In genomic region chr1:51647955-51648354, GRCm38 (mm10) we compare ENCODE assay signal across 14 mouse cellular contexts.
DNase-seq lines count a peak whose midpoint lies in the region; ATAC-seq lines count a peak whose summit lies in the region.
"Had no signal": no experiment of that assay in that cellular context is flagged by ENCODE, and none has a peak within 500 bp of the region (broad histone marks: within the 10 kb centered on the region; RNA-seq: fewer than 3 reads in every experiment).

No protein-coding gene starts in this region.

- peak; percentile 88 for ATAC-seq in granulocyte monocyte progenitor cell, adult 5-6 weeks (replicated peaks; ENCODE audit: poor library complexity, severe bottlenecking)
- ATAC-seq: forebrain, embryonic 16.5 days; hindbrain, postnatal 0 days had no signal

- peak; percentile 62 to 70 for DNase-seq in heart, adult 18-20 months
- no peak for DNase-seq in heart, postnatal 4 days
- DNase-seq in adrenal gland, postnatal 25 days, result peak; percentile 41
- peak; percentile 68 for DNase-seq in lung, postnatal 25 days (ENCODE audit: low spot score)
- DNase-seq in layer of hippocampus, adult 11-12 months (ENCODE audit: low spot score), result no peak
- DNase-seq in testis, postnatal 10 days (ENCODE audit: low spot score), result no peak
- DNase-seq in frontal cortex, postnatal 36 days (ENCODE audit: low spot score in 2 of 2), result no peak
- DNase-seq: cerebellum, adult 11-12 months; midbrain, embryonic 14.5 days; spleen, adult 18-20 months; thymus, postnatal 14 days had no signal

Comparison
In these comparisons a context has a peak if more than half of its experiments do, and no peak if none do; other contexts are left out.
1. DNase-seq: peak in heart, adult 18-20 months (2 of 2), adrenal gland, postnatal 25 days (single experiment) and lung, postnatal 25 days (single experiment); none in heart, postnatal 4 days (single experiment), layer of hippocampus, adult 11-12 months (single experiment), testis, postnatal 10 days (single experiment) and frontal cortex, postnatal 36 days (0 of 2).